Mouse (Mus musculus) liver, embryonic 13.5 days (tissue): ENCODE results near the gene Mlx. TPM values are rescaled to one million over a fixed set of nuclear protein-coding genes. Genes with fewer than 3 reads are reported as not detected.

Source experiments
- ATAC-seq: fragments of 200-750 bp; cut with Nextera tagmentation; 2 replicates; pipeline ENCODE4 v1.8.0; 2017; ENCODE audit warnings: low read depth, mild to moderate bottlenecking, moderate number of reproducible peaks, moderate library complexity
- DNase-seq: peaks from one replicate; pipeline ENCODE4 v3.0.0; 2022
- H3K27ac ChIP-seq: fragments of 300-500 bp; sonication (generic); 2 replicates; pipeline ENCODE4 v1.5.1; 2015; ENCODE audit warnings: moderate library complexity, mild to moderate bottlenecking, inconsistent platforms
- H3K27me3 ChIP-seq: fragments of 300-500 bp; sonication (generic); 2 replicates; pipeline ENCODE4 v1.6.1; 2015; ENCODE audit warnings: mild to moderate bottlenecking, inconsistent platforms
- H3K36me3 ChIP-seq: fragments of 300-500 bp; sonication (generic); 2 replicates; pipeline ENCODE4 v1.6.1; 2015; ENCODE audit warnings: mild to moderate bottlenecking, inconsistent platforms
- H3K4me1 ChIP-seq: fragments of 300-500 bp; sonication (generic); replicated peaks from 2 replicates; pipeline ENCODE4 v1.6.1; 2015; ENCODE audit warnings: inconsistent platforms
- H3K4me2 ChIP-seq: fragments of 300-500 bp; sonication (generic); 2 replicates; pipeline ENCODE4 v1.6.1; 2015; ENCODE audit warnings: inconsistent platforms, mild to moderate bottlenecking, moderate library complexity
- H3K4me3 ChIP-seq: fragments of 300-500 bp; sonication (generic); replicated peaks from 2 replicates; pipeline ENCODE4 v1.5.1; 2015; ENCODE audit warnings: mild to moderate bottlenecking, inconsistent platforms
- H3K9ac ChIP-seq: fragments of 300-500 bp; sonication (generic); 2 replicates; pipeline ENCODE4 v1.6.1; 2015; ENCODE audit warnings: mild to moderate bottlenecking, inconsistent platforms
- H3K9me3 ChIP-seq: fragments of 300-500 bp; sonication (generic); replicated peaks from 2 replicates; pipeline ENCODE4 v1.6.1; 2016; ENCODE audit warnings: inconsistent platforms
- WGBS: fragments of 180-500 bp; shearing (Covaris S2); methylation state at CpG from one replicate; pipeline ENCODE4 v1.1.7; 2015; ENCODE audit not compliant: insufficient replicate concordance; 5-methylcytosine and 5-hydroxymethylcytosine counted together
- polyA plus RNA-seq: library from polyadenylated mRNA; unstranded; fragments of >200 nt; fragmentation: Nextera tagmentation; extraction: Ambion mirVana; gene quantifications from 2 replicates; pipeline ENCODE4 v1.2.1, GENCODE M21; 2015

Gene Mlx
- polyA plus RNA-seq, 1 experiment from 2014 or later, result 32.5 TPM

DNA sequence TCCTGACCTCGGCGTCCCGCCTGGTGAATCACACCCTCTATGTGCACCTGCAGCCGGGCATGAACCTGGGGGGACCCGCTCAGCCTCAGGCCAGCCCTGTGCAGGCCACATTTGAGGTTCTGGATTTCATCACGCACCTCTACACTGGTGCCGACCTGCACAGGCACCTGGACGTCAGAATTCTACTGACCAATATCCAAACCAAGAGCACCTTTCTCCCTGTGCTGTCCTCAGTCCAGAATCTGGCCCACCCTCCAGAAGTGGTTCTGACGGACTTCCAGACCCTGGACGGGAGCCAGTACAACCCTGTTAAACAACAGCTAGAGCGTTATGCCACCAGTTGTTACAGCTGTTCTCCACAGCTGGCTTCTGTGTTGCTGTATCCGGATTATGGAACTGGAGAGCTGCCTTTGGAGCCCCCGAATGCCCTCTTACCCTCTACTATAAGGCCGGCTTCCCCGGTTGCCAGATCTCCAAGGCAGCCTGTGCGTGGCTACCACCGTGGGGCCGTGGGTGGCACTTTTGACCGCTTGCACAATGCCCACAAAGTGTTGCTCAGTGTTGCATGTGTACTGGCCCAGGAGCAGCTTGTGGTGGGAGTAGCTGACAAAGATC is 3.9 kb upstream of the Mlx start:
- H3K4me1 ChIP-seq, result peaks cover 77% of the 10 kb centered on the region
- H3K4me3 ChIP-seq, result peak overlapping the region; percentile 79
- H3K4me2 ChIP-seq, result peak overlapping the region; percentile 86
- no peaks in the 10 kb centered on the region for H3K9me3 ChIP-seq
- ATAC-seq, result no peak
- H3K9ac ChIP-seq, result peak overlapping the region; percentile 90
- 30% methylated on average over 19 of the region's 19 CpGs for WGBS
- DNase-seq, result no peak
- peak overlapping the region; percentile 94 for H3K27ac ChIP-seq
- H3K27me3 ChIP-seq, result peaks cover 37% of the 10 kb centered on the region
- H3K36me3 ChIP-seq, result peaks cover 17% of the 10 kb centered on the region

DNA sequence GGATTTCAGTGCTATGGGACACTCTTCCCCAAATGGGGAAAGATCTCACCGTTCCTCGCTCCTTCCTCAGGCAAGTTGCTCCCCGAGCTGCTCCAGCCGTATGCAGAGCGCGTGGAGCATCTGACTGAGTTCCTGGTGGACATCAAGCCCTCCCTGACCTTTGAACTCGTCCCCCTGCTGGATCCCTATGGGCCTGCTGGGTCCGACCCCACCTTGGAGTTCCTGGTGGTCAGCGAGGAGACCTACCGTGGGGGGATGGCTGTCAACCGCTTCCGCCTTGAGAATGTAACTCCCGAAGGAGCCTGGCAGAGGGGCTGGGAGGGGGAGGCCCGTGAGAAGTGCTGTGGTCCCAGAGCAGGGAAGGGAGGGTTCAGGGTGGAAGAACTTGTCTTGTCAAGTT is 2.8 kb upstream of the Mlx start:
- H3K9me3 ChIP-seq, result no peaks in the 10 kb centered on the region
- H3K27ac ChIP-seq, result no peak overlapping the region; the same call in 1 of the 2 replicates
- H3K4me3 ChIP-seq, result no peak overlapping the region
- no peak overlapping the region for H3K4me2 ChIP-seq
- peaks cover 27% of the 10 kb centered on the region for H3K36me3 ChIP-seq
- peaks cover 79% of the 10 kb centered on the region for H3K4me1 ChIP-seq
- DNase-seq (no peak), ATAC-seq (no peak)
- peak overlapping the region; percentile 26 for H3K9ac ChIP-seq
- 80% methylated on average over 14 of the region's 14 CpGs for WGBS
- H3K27me3 ChIP-seq, result peaks cover 27% of the 10 kb centered on the region

DNA sequence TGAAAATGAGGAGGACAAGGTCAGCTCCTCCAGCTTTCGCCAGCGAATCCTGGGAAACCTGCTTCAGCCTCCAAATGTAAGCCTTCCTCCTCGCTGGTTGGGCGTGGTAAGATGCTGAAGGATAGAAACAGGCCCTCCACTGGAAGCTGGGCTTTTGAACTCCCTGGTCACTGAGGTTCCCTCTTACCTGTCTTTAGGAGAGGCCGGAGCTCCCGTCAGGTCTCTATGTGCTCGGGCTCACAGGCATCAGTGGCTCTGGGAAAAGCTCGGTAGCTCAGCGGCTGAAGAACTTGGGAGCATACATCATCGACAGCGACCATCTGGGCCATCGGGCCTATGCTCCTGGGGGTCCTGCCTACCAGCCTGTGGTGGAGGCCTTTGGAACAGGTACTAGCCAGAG is 2.3 kb upstream of the Mlx start:
- peaks cover 74% of the 10 kb centered on the region for H3K4me1 ChIP-seq
- no peak for ATAC-seq
- WGBS, result 87% methylated on average over 12 of the region's 12 CpGs
- no peak overlapping the region for H3K9ac ChIP-seq
- DNase-seq, result no peak
- H3K27me3 ChIP-seq, result peaks cover 21% of the 10 kb centered on the region
- H3K27ac ChIP-seq, result no peak overlapping the region; the same call in 1 of the 2 replicates
- H3K36me3 ChIP-seq, result peaks cover 32% of the 10 kb centered on the region
- no peak overlapping the region for H3K4me3 ChIP-seq
- H3K9me3 ChIP-seq, result no peaks in the 10 kb centered on the region
- H3K4me2 ChIP-seq, result no peak overlapping the region

DNA sequence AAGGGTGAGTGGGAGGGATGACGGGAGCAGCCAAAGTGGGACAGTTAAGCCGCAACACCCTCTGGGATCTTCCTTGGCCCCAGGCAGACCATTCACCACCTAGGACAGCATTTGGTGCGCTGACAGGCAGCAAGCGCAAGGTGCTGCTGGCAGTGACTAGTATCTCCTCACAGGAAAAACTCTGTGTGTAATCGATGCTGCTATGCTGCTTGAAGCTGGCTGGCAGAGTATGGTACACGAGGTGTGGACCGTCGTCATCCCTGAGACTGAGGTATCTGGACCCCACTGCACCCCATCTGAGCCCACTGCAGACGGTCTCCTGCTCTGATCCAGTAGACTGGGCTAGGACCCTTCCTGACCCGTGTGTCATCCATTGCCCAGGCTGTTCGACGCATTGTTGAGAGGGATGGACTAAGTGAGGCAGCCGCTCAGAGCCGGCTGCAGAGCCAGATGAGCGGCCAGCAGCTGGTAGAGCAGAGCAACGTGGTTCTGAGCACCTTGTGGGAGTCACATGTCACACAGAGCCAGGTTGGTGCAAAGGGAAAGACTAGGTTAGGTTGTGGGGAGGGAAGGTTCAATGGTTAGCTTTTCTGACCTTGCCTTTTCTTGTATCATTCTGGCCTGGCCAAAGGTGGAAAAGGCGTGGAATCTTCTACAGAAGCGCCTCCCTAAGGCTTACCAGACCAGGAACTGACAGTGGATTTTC is 1.3 kb upstream of the Mlx start:
- Histone ChIP-seq H3K4me2 (peak overlapping the region; percentile 98), H3K27me3 (peaks cover 12% of the 10 kb centered on the region), H3K36me3 (peaks cover 42% of the 10 kb centered on the region), H3K4me1 (peaks cover 72% of the 10 kb centered on the region), H3K9me3 (no peaks in the 10 kb centered on the region), H3K4me3 (no peak overlapping the region), H3K27ac (peak overlapping the region; percentile 82), H3K9ac (peak overlapping the region; percentile 92; the same call in 1 of the 2 replicates)
- no peak for DNase-seq
- ATAC-seq, result no peak
- 85% methylated on average over 18 of the region's 18 CpGs for WGBS

DNA sequence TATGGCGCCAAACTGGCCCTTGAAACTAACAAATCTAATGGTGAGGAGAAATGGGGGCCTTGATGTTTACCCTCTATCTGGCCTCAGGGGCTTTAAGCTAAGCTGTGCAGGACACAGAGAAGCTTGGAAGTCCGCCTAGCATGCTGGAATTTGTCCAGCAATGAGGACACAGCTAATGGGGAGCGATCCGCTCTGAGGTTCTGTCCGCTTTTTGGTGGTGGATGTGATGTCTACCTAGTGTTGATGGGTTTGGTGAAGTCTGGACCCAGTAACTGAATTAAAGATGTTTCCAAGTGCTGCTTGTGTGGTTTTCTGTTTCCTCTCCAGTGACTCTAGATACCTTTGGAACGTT is 778 bp upstream of the Mlx start:
- H3K9me3 ChIP-seq, result no peaks in the 10 kb centered on the region
- peak overlapping the region; percentile 82 for H3K27ac ChIP-seq
- peaks cover 47% of the 10 kb centered on the region for H3K36me3 ChIP-seq
- peak overlapping the region; percentile 92 for H3K9ac ChIP-seq
- H3K4me2 ChIP-seq, result peak overlapping the region; percentile 98
- DNase-seq (no peak), ATAC-seq (no peak)
- peaks cover 6% of the 10 kb centered on the region for H3K27me3 ChIP-seq
- peak overlapping the region; percentile 87 for H3K4me3 ChIP-seq
- peaks cover 66% of the 10 kb centered on the region for H3K4me1 ChIP-seq
- 76% methylated on average over 6 of the region's 6 CpGs for WGBS

DNA sequence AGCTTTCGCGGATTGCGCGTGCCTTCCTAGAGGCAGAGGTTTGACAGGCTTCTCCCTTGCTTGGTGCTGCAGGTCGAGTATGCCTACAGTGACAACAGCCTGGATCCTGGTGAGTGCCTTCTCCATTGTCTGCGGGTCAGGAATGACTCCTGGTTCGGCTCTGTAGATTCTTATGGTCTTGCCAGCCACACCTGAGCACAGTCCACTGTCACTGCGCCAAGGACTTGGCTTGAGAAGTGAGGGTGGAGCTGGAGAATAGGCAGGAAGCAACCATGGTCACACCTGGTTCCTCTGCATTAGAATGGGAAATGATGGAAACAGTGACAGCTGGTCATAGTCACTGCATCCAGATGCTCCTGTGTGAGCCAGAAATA is 592 bp downstream of the Mlx start:
- Histone ChIP-seq H3K4me1 (peaks cover 55% of the 10 kb centered on the region), H3K4me2 (peak overlapping the region; percentile 98), H3K9ac (peak overlapping the region; percentile 92), H3K9me3 (no peaks in the 10 kb centered on the region), H3K36me3 (peaks cover 61% of the 10 kb centered on the region), H3K27ac (peak overlapping the region; percentile 82), H3K4me3 (peak overlapping the region; percentile 87), H3K27me3 (no peaks in the 10 kb centered on the region)
- no peak for ATAC-seq
- DNase-seq, result no peak
- 11% methylated on average over 8 of the region's 8 CpGs for WGBS

DNA sequence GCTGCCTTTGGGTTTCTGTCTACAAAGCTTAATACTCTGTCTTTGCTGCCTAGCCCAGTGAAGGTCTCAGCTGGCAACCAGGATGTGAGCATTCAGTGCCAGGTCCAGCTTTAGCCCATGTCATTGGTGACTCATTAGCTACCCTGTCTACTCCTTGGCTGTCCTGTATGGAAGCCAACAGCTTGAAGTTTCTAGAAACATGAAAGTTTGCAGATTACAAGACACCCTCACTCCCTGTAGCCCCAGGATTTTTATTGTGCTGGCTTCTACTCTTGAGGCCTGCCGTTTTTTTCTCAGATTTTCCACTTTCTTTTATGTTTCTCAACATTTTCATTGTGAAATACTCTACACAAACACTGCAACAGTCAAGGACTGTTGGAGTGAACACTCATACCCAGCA is 2.9 kb downstream of the Mlx start:
- no peak overlapping the region for H3K4me2 ChIP-seq
- H3K36me3 ChIP-seq, result peaks cover 66% of the 10 kb centered on the region
- no peaks in the 10 kb centered on the region for H3K9me3 ChIP-seq
- no peaks in the 10 kb centered on the region for H3K27me3 ChIP-seq
- H3K4me3 ChIP-seq, result no peak overlapping the region
- peak overlapping the region; percentile 49; the same call in 1 of the 2 replicates for H3K27ac ChIP-seq
- peaks cover 48% of the 10 kb centered on the region for H3K4me1 ChIP-seq
- ATAC-seq (no peak), DNase-seq (no peak)
- H3K9ac ChIP-seq, result no peak overlapping the region
- 73% methylated on average over 1 of the region's 1 CpGs for WGBS

DNA sequence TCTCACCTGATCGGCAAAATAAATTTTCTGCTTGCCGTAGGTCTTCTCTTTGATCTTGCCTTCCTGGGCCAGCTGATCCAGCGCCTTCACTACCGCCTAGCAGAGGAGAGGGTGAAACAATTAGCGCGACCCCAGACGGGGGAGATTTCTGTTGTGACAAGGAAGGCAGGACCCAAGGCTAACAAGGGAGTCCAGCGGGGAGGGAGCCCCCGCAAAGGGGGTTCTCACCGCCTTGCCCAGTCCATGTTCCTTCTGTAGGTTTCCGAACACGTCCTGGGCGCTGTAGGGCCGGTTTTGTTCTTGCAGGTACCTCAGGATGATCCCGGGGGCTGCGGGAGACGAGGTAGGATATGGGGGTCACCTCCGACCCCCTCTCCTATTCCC is 7.8 kb downstream of the Mlx start:
- DNase-seq (no peak), ATAC-seq (peak; percentile 14)
- Histone ChIP-seq H3K4me1 (peaks cover 30% of the 10 kb centered on the region), H3K9ac (peak overlapping the region; percentile 90), H3K4me2 (peak overlapping the region; percentile 99), H3K36me3 (peaks cover 75% of the 10 kb centered on the region), H3K27me3 (no peaks in the 10 kb centered on the region), H3K4me3 (peak overlapping the region; percentile 89), H3K27ac (peak overlapping the region; percentile 96), H3K9me3 (no peaks in the 10 kb centered on the region)
- under 1% methylated on average over 18 of the region's 18 CpGs for WGBS

DNA sequence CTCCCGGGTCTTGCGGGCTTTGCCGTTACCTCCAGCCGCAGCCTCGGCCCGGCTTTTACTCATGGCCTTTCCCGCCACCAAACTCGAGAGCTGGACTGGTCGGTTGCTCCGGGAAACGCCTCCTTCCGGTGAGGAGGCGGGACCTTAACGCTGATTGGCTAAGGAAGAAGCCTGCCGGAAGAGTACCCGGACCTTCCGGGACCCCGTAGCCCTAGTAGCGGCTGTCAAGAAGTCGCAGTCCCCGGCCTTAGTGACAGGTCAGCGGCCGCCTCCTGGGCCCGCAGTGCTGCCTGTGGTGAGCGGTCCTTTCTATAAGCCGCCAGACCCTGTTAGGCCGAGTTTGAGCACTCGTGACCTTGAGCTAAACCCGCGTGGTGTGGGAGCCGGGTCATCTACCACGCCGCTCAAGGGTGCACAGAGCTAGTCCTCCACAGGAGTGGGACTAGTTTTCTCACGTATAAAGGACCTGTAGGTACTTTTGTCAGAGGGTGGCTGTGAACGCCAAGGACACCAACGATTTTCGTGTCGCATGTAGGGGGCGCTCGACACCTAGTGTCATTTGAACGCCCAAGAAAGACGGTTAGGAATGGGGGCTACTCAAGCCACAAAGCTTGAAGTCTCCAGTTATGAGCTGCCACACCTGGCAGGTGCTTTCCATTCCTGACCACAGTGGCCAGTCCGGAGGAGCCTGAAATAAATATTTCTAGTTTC is 8.4 kb downstream of the Mlx start, which contains the start of gene Psmc3ip:
Gene Psmc3ip, minus strand, starts transcription at position 123 of the 711 bp plus-strand sequence.
- WGBS, result under 1% methylated on average over 43 of the region's 43 CpGs
- DNase-seq (peak; percentile 92), ATAC-seq (peak; percentile 96)
- H3K4me3 ChIP-seq, result peak within 1 kb of the TSS; percentile 89
- peak within 1 kb of the TSS; percentile 96 for H3K27ac ChIP-seq
- peak within 1 kb of the TSS; percentile 90 for H3K9ac ChIP-seq
- H3K9me3 ChIP-seq, result no peaks in the 10 kb centered on the region
- H3K4me1 ChIP-seq, result peaks cover 30% of the 10 kb centered on the region
- no peaks in the 10 kb centered on the region for H3K27me3 ChIP-seq
- H3K4me2 ChIP-seq, result peak within 1 kb of the TSS; percentile 99
- H3K36me3 ChIP-seq, result peaks cover 75% of the 10 kb centered on the region

DNA sequence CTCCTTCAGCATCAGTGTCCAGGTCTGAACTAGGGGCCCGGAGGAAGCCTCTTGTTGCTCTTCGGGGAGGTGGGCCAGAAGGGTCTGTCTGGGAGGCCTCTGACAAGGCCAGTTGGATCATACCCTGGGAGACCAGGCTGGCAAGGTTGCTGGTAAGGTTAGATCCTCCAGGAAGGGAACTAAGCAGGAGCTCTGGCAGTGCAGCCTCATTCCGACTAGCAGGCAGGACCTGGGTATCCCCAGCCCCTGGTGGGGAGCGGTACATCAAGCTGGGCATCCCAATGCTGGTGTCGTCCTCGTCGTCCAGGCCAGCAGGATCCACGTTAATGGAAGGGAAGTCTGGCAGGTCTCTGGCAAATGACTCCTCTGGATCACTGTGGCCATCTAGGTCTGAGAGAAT is 11.2 kb downstream of the Mlx start:
- H3K36me3 ChIP-seq, result peaks cover 74% of the 10 kb centered on the region

DNA sequence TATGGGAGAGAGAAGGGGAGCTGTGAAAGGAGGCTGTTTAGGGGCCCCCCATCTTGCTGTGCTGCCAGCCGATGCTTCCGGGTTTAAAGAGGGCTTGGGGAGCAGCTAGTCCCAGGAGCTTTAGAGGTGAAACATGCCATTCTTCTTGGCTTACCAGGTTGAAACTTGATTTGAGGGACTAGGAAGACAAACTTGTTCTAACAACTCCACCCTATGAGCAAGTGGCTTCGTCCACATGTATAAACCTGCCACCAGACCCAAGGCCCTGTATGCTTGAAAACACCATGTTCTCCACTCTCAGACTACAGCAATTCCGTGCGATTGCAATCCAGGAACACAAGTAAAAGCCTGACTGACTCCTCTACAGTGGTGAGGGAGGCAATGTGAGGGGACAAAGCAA is 15.9 kb downstream of the Mlx start:
- Histone ChIP-seq H3K27ac (no peak overlapping the region), H3K4me1 (no peaks in the 10 kb centered on the region), H3K4me2 (no peak overlapping the region), H3K36me3 (peaks cover 76% of the 10 kb centered on the region), H3K4me3 (no peak overlapping the region), H3K9me3 (no peaks in the 10 kb centered on the region), H3K27me3 (no peaks in the 10 kb centered on the region), H3K9ac (no peak overlapping the region)
- DNase-seq, result no peak
- ATAC-seq, result no peak
- WGBS, result 86% methylated on average over 5 of the region's 5 CpGs

More for the DNA sequence above, 11.2 kb downstream of the Mlx start:
- Histone ChIP-seq H3K4me3 (no peak overlapping the region), H3K4me1 (peaks cover 30% of the 10 kb centered on the region), H3K9ac (no peak overlapping the region), H3K4me2 (no peak overlapping the region), H3K9me3 (no peaks in the 10 kb centered on the region), H3K27ac (no peak overlapping the region), H3K27me3 (no peaks in the 10 kb centered on the region)
- no peak for DNase-seq
- no peak for ATAC-seq
- WGBS, result 81% methylated on average over 8 of the region's 8 CpGs
